Mouse (Mus musculus): ENCODE measurements around the gene Ushbp1.

GRCm38 (mm10) chr8:71394481-71394880 lies 1.1 kb downstream of the Ushbp1 start:
- TF ChIP-seq POLR2A (IDR thresholded peaks at IDR 0.05; ENCODE audit: insufficient read depth, low read depth, low read length) (no peak), CTCF (IDR thresholded peaks at IDR 0.05; ENCODE audit: insufficient read depth, low read depth, low read length) (no peak)

All from olfactory bulb, adult 2 months (tissue).